Mouse (Mus musculus): ENCODE results near the gene Prr5. TPM values are rescaled to one million over a fixed set of nuclear protein-coding genes. Genes with fewer than 3 reads are reported as not detected.

Prr5 gene
- polyA plus RNA-seq, 1 experiment from 2014 or later, result 20.3 TPM

DNA sequence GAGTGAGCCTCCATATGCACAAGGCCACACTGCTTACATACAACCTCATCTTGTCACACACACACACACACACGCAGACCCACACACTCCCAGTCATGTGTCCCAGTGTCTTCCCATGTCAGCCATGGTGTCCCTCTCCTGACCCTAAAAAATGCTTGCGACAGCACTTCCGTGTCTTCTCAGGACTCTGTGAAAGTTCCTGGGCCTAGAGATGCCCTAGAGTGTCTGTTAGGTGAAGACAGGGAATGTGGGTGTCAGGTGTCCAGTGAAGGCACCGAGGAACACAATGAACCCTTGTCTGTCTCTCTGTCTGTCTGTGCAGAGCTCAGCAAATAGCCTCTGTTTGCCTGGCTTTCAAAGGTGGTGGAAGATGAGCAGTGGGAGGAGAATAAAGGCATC lies 1.2 kb downstream of the Prr5 start:
- H3K4me1 ChIP-seq (replicated peaks; ENCODE audit: control insufficient read depth, insufficient read depth), result peaks cover 4% of the 10 kb centered on the region; the same call in 1 of the 2 replicates
- no peak overlapping the region for H3K27ac ChIP-seq (replicated peaks)
- 83% methylated on average over 4 of the region's 4 CpGs for WGBS
- ATAC-seq (ENCODE audit: low FRiP score, low TSS enrichment), result no peak
- H3K27me3 ChIP-seq (ENCODE audit: control insufficient read depth, insufficient read depth, low read length), result no peaks in the 10 kb centered on the region
- H3K4me2 ChIP-seq (replicated peaks; ENCODE audit: low read depth), result no peak overlapping the region
- DNase-seq (ENCODE audit: low spot score), result no peak
- TF ChIP-seq CTCF (IDR thresholded peaks at IDR 0.05; ENCODE audit: low read depth), result no peak
- TF ChIP-seq EP300 (optimal IDR thresholded peaks at IDR 0.05), result no peak
- H3K9ac ChIP-seq (ENCODE audit: low read length), result no peak overlapping the region
- no peak overlapping the region for H3K4me3 ChIP-seq (ENCODE audit: low read depth, low read length)
- no peaks in the 10 kb centered on the region for H3K9me3 ChIP-seq (ENCODE audit: control insufficient read depth, low read length)
- H3K36me3 ChIP-seq (ENCODE audit: control insufficient read depth, insufficient read depth, low read length), result no peaks in the 10 kb centered on the region

DNA sequence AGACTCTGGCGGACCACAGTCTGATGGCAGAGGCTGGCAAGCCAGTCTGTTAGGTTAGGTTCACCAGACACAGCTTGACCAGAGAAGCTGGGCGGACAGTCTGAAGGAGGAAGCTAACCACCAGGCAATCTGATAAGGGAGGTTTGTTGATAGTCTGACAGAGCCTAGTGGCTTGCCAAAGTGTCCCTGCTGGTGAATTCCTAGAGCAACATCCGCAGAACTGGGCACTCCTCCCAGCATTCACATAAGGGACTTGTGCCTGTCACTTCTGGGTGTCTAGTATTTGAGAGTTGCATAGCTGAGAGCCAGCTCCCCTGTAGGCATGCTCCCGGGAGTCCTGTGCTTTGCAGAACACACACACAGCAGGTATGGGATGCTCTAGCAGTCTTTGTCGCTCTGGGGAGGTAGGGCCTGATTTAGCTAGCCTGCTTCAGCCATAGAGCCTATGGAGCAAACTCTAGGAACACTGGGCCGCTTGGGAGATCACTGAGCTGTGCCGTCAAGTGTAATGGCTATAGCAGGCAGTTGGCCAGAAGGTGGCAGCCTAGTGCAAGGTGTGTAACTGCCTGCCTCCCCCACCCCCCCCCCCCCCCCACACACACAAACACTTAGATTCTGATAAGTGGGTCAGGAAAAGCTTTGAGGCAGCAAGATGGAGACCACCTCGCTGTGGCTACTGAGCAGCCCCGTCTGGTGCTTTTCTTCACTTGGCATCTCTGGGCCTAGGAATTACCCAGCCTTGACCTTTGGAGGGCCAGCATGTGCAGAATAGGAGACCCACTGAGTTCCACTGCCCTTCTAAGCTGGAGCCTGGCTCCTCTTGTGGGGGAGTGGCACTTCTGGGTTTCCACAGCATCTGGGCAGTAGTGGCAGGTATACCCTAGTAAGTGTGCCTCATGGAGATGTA lies 2.2 kb downstream of the Prr5 start:
- Histone ChIP-seq H3K27ac (replicated peaks) (no peak overlapping the region), H3K4me3 (ENCODE audit: low read depth, low read length) (no peak overlapping the region), H3K9ac (ENCODE audit: low read length) (no peak overlapping the region), H3K4me1 (replicated peaks; ENCODE audit: control insufficient read depth, insufficient read depth) (peaks cover 4% of the 10 kb centered on the region; the same call in 1 of the 2 replicates), H3K4me2 (replicated peaks; ENCODE audit: low read depth) (no peak overlapping the region), H3K27me3 (ENCODE audit: control insufficient read depth, insufficient read depth, low read length) (no peaks in the 10 kb centered on the region), H3K36me3 (ENCODE audit: control insufficient read depth, insufficient read depth, low read length) (no peaks in the 10 kb centered on the region), H3K9me3 (ENCODE audit: control insufficient read depth, low read length) (no peaks in the 10 kb centered on the region)
- no peak for ATAC-seq (ENCODE audit: low FRiP score, low TSS enrichment)
- peak; percentile 68 for TF ChIP-seq CTCF (IDR thresholded peaks at IDR 0.05; ENCODE audit: low read depth)
- no peak for TF ChIP-seq EP300 (optimal IDR thresholded peaks at IDR 0.05)
- peak; percentile 84 for DNase-seq (ENCODE audit: low spot score)
- WGBS, result 52% methylated on average over 9 of the region's 9 CpGs

DNA sequence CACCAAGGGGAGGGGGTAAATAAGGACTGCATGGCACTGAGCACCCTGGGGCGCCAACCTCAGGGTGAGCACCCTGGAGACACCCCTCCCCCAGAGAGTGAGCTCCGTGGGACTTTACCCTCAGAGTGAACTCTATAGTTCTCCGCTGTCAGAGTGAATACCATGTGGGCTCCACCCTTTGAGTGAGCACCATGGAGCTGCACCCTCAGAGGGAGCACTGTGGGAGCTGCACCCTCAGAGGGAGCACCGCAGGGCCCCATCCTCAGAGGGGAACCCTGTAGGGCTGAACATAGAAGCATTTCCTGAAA lies 2.8 kb downstream of the Prr5 start:
- TF ChIP-seq CTCF (IDR thresholded peaks at IDR 0.05; ENCODE audit: low read depth), result no peak
- TF ChIP-seq EP300 (optimal IDR thresholded peaks at IDR 0.05), result no peak
- Histone ChIP-seq H3K27ac (replicated peaks) (0 out of 2 replicates have a peak overlapping the region, but pooled peaks have one; percentile 8), H3K27me3 (ENCODE audit: control insufficient read depth, insufficient read depth, low read length) (no peaks in the 10 kb centered on the region), H3K4me1 (replicated peaks; ENCODE audit: control insufficient read depth, insufficient read depth) (peaks cover 4% of the 10 kb centered on the region; the same call in 1 of the 2 replicates), H3K9me3 (ENCODE audit: control insufficient read depth, low read length) (no peaks in the 10 kb centered on the region), H3K9ac (ENCODE audit: low read length) (no peak overlapping the region), H3K4me2 (replicated peaks; ENCODE audit: low read depth) (no peak overlapping the region), H3K36me3 (ENCODE audit: control insufficient read depth, insufficient read depth, low read length) (no peaks in the 10 kb centered on the region), H3K4me3 (ENCODE audit: low read depth, low read length) (no peak overlapping the region)
- no peak for DNase-seq (ENCODE audit: low spot score)
- ATAC-seq (ENCODE audit: low FRiP score, low TSS enrichment), result no peak
- WGBS, result 58% methylated on average over 4 of the region's 4 CpGs

DNA sequence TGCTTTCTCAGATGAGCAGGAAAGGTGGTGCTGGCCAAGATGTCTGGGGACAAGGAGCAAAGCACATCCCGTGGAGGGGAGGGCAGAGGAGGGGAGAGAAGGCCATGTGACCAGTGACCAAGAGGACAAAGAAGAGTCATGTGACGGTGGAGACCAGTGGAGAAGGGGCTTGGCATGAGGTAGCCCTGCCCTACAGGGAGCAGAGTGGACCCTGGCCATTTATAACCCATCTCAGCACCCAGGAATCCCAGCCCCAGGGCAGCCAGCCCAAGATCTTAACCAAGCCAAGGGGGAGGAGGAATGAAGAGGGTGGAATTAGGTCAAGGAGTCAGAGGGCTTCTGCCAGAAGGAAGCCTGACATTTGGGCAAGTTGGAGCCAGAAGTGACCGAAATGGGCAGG lies 3.2 kb downstream of the Prr5 start:
- 68% methylated on average over 3 of the region's 3 CpGs for WGBS
- Histone ChIP-seq H3K4me1 (replicated peaks; ENCODE audit: control insufficient read depth, insufficient read depth) (peaks cover 4% of the 10 kb centered on the region; the same call in 1 of the 2 replicates), H3K27ac (replicated peaks) (0 out of 2 replicates have a peak overlapping the region, but pooled peaks have one; percentile 8), H3K9me3 (ENCODE audit: control insufficient read depth, low read length) (no peaks in the 10 kb centered on the region), H3K27me3 (ENCODE audit: control insufficient read depth, insufficient read depth, low read length) (no peaks in the 10 kb centered on the region), H3K9ac (ENCODE audit: low read length) (no peak overlapping the region), H3K4me2 (replicated peaks; ENCODE audit: low read depth) (no peak overlapping the region), H3K4me3 (ENCODE audit: low read depth, low read length) (no peak overlapping the region), H3K36me3 (ENCODE audit: control insufficient read depth, insufficient read depth, low read length) (no peaks in the 10 kb centered on the region)
- no peak for DNase-seq (ENCODE audit: low spot score)
- ATAC-seq (ENCODE audit: low FRiP score, low TSS enrichment), result no peak
- TF ChIP-seq EP300 (optimal IDR thresholded peaks at IDR 0.05) (no peak), CTCF (IDR thresholded peaks at IDR 0.05; ENCODE audit: low read depth) (no peak)

DNA sequence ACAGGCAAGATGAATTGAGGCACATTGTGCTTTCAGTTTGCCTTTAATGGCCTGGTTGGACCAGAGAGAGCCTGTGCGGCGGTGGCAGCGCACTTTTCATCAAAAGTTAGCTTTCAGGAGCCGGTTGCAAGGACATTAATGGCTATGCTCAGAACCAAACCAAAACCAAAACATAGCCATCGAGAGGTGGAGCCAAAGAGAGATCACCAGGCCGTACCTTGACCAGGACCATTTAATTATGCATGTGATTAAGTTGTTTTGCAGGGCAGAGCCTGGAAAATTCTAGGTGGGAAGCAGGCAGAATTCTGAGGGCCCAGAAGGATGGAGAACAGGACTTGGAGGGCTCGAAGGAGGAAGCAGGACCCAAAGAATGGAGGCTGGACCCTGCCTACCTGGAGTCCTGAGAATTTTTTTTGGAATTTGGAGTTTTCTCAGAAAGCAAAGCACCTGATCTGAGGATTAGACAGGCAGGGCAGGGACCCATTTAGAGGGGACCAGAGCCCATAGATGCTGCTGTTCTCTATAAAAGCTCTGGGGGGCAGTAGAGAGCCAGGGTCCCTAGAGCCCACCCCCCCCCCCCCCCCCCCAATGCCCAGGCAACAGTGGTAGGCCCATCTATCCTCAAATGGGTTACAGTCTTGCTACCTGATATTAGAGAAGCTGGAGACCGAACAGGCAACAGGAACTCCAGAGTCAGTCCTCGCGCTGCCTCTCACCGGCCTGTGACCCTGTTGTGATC lies 5.1 kb downstream of the Prr5 start:
- peak overlapping the region; percentile 27 for H3K4me2 ChIP-seq (replicated peaks; ENCODE audit: low read depth)
- H3K27ac ChIP-seq (replicated peaks), result peak overlapping the region; percentile 73
- H3K9ac ChIP-seq (ENCODE audit: low read length), result no peak overlapping the region
- TF ChIP-seq EP300 (optimal IDR thresholded peaks at IDR 0.05) (no peak), CTCF (IDR thresholded peaks at IDR 0.05; ENCODE audit: low read depth) (peak; percentile 44)
- H3K9me3 ChIP-seq (ENCODE audit: control insufficient read depth, low read length), result no peaks in the 10 kb centered on the region
- ATAC-seq (ENCODE audit: low FRiP score, low TSS enrichment) (peak; percentile 5), DNase-seq (ENCODE audit: low spot score) (no peak)
- 68% methylated on average over 11 of the region's 11 CpGs for WGBS
- no peak overlapping the region for H3K4me3 ChIP-seq (ENCODE audit: low read depth, low read length)
- no peaks in the 10 kb centered on the region for H3K36me3 ChIP-seq (ENCODE audit: control insufficient read depth, insufficient read depth, low read length)
- H3K27me3 ChIP-seq (ENCODE audit: control insufficient read depth, insufficient read depth, low read length), result no peaks in the 10 kb centered on the region
- H3K4me1 ChIP-seq (replicated peaks; ENCODE audit: control insufficient read depth, insufficient read depth), result peaks cover 4% of the 10 kb centered on the region; the same call in 1 of the 2 replicates
